Mouse (Mus musculus) left cerebral cortex, adult 2 months (tissue): Measurements from ENCODE around the gene Rexo5. TPM values are rescaled to one million over a fixed set of nuclear protein-coding genes. Genes with fewer than 3 reads are reported as not detected.

Experiments
- DNase-seq, 2 experiments: peaks; one replicate each; pipeline ENCODE4 v3.0.0; 2021 to 2022; ENCODE audit warnings: low spot score in 2 of 2, mixed read lengths in 1 of 2; ENCODE audit errors: extremely low spot score in 1 of 2
- H3K27ac ChIP-seq: fragments of 200-600 bp; 2 replicates; pipeline ENCODE4 v1.8.1; 2022
- H3K4me3 ChIP-seq: fragments of 200-600 bp; 2 replicates; pipeline ENCODE4 v1.8.1; 2022
- CTCF ChIP-seq: fragments of 200-600 bp; IDR thresholded peaks from 2 replicates; pipeline ENCODE4 v1.8.1; 2022; ENCODE audit warnings: antibody characterized with exemption, mild to moderate bottlenecking, moderate library complexity
- intact Hi-C: fragments of 180-260 bp; cut with DNase I; formaldehyde crosslinking; loops from one replicate; pipeline ENCODE4 v1.15.1; 2025
- total RNA-seq, 2 experiments: library from RNA; stranded (reverse); gene quantifications; 2 replicates each; pipeline ENCODE4 v1.2.3; 2021

Gene Rexo5
- total RNA-seq, 2 experiments from 2014 or later = 0.47 to 1.9 TPM

GRCm38 (mm10) chr7:119849096-119849495, 55.3 kb downstream of the Rexo5 start:
- no peak overlapping the region for H3K27ac ChIP-seq
- no peak overlapping the region for H3K4me3 ChIP-seq
- peak; percentile 54 to 77 for DNase-seq
- intact Hi-C loops = loop anchor here (2.0 to 5.0 kb wide), 4 partner anchors 208 to 478 kb away; partner anchors contain the start of genes Abca14, Abca15 and Crym
- peak; percentile 98 for TF ChIP-seq CTCF

- intact Hi-C loops = no loop called here
- no peak for TF ChIP-seq CTCF
- Histone ChIP-seq H3K4me3 (no peak overlapping the region), H3K27ac (no peak overlapping the region)
- DNase-seq = peak in 1 of 2 experiments; percentile 16
Observed at GRCm38 (mm10) chr7:119850737-119851136, 56.9 kb downstream of the Rexo5 start.

- intact Hi-C loops = no loop called here
- Histone ChIP-seq H3K4me3 (no peak overlapping the region), H3K27ac (no peak overlapping the region)
- TF ChIP-seq CTCF = no peak
- DNase-seq = no peak
Observed at GRCm38 (mm10) chr7:119852494-119852893, 58.7 kb downstream of the Rexo5 start.

- intact Hi-C loops = no loop called here
- Histone ChIP-seq H3K27ac (no peak overlapping the region), H3K4me3 (no peak overlapping the region)
- DNase-seq = no peak
- no peak for TF ChIP-seq CTCF
Observed at GRCm38 (mm10) chr7:119853186-119853585, 59.4 kb downstream of the Rexo5 start.

GRCm38 (mm10) chr7:119854362-119854761, 60.6 kb downstream of the Rexo5 start:
- H3K27ac ChIP-seq = no peak overlapping the region
- no peak overlapping the region for H3K4me3 ChIP-seq
- TF ChIP-seq CTCF = no peak
- no peak for DNase-seq
- intact Hi-C loops = no loop called here

- TF ChIP-seq CTCF = no peak
- DNase-seq = no peak
- Histone ChIP-seq H3K27ac (no peak overlapping the region), H3K4me3 (no peak overlapping the region)
- intact Hi-C loops = no loop called here
Observed at GRCm38 (mm10) chr7:119855031-119855430, 61.2 kb downstream of the Rexo5 start.

- peak in 1 of 2 experiments; percentile 12 for DNase-seq
- H3K4me3 ChIP-seq = no peak overlapping the region
- intact Hi-C loops = no loop called here
- TF ChIP-seq CTCF = peak; percentile 41
- no peak overlapping the region for H3K27ac ChIP-seq
Observed at GRCm38 (mm10) chr7:119859476-119859875, 65.7 kb downstream of the Rexo5 start.

GRCm38 (mm10) chr7:119860116-119860515, 66.3 kb downstream of the Rexo5 start:
- TF ChIP-seq CTCF = no peak
- intact Hi-C loops = no loop called here

GRCm38 (mm10) chr7:119860554-119860953, 66.7 kb downstream of the Rexo5 start:
- H3K4me3 ChIP-seq = no peak overlapping the region
- no peak overlapping the region for H3K27ac ChIP-seq
- no peak for TF ChIP-seq CTCF
- DNase-seq = no peak
- intact Hi-C loops = no loop called here

More at GRCm38 (mm10) chr7:119860116-119860515, 66.3 kb downstream of the Rexo5 start:
- Histone ChIP-seq H3K4me3 (no peak overlapping the region), H3K27ac (no peak overlapping the region)
- no peak for DNase-seq

- no peak for TF ChIP-seq CTCF
- Histone ChIP-seq H3K27ac (no peak overlapping the region; the same call in 1 of the 2 replicates), H3K4me3 (no peak overlapping the region)
- no peak for DNase-seq
- intact Hi-C loops = no loop called here
Observed at GRCm38 (mm10) chr7:119860971-119861334, 67.1 kb downstream of the Rexo5 start.

- Histone ChIP-seq H3K27ac (peak overlapping the region; percentile 10; the same call in 1 of the 2 replicates), H3K4me3 (no peak overlapping the region)
- intact Hi-C loops = no loop called here
- TF ChIP-seq CTCF = no peak
- DNase-seq = peak; percentile 23 to 37
Observed at GRCm38 (mm10) chr7:119861335-119862091, 67.7 kb downstream of the Rexo5 start.

GRCm38 (mm10) chr7:119862167-119862566, 68.4 kb downstream of the Rexo5 start:
- intact Hi-C loops = no loop called here
- Histone ChIP-seq H3K4me3 (no peak overlapping the region), H3K27ac (peak overlapping the region; percentile 10; the same call in 1 of the 2 replicates)
- no peak for TF ChIP-seq CTCF
- DNase-seq = no peak

- DNase-seq = no peak
- no peak overlapping the region for H3K4me3 ChIP-seq
- no peak for TF ChIP-seq CTCF
- intact Hi-C loops = no loop called here
- no peak overlapping the region for H3K27ac ChIP-seq
Observed at GRCm38 (mm10) chr7:119864500-119864899, 70.7 kb downstream of the Rexo5 start.
